Mouse (Mus musculus) left cerebral cortex, postnatal 25 days (tissue): ENCODE results near the gene BC035947. TPM values are rescaled to one million over a fixed set of nuclear protein-coding genes. Genes with fewer than 3 reads are reported as not detected.
"Not testable (repeated sequence)": the region's sequence is repeated elsewhere in the genome, so short reads cannot be mapped to it uniquely, and the experiment has no call there.

Experiments used
- DNase-seq, 2 experiments: peaks; one replicate each; pipeline ENCODE4 v3.0.0; 2022; ENCODE audit warnings: low spot score in 2 of 2, mixed read lengths in 1 of 2
- intact Hi-C: fragments of 180-260 bp; cut with DNase I; formaldehyde crosslinking; loops from one replicate; pipeline ENCODE4 v1.15.1; 2025
- total RNA-seq, 2 experiments: library from RNA; stranded (reverse); gene quantifications; 2 replicates each; pipeline ENCODE4 v1.2.3; 2021

Gene BC035947
- under 1 TPM; 0.21 to 0.71 TPM for total RNA-seq

DNA sequence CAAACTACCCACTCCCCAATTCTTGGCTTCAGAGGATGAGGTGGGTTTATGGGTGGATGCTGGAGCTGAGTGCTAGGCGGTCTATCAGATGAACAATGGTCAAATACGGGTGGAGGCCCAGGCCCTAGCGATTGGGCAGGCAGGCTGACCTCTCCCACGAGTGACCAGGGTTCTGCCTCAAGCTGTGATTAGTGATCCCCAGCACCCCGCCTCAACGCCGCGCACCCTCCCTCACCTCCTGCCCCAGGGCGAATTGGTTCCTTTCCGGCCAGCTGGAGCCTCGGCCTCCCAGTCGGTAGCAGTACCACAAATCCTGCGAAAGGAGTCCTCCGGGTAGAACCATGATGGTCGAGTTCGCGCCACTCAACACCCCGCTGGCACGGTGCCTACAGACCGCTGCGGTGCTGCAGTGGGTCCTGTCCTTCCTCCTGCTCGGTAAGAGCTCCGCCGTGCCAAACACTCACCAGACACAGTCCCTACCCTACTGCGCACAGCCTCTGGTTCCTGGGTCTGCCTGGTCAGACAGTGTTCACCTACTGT lies at the start of gene BC035947:
Gene BC035947 (minus strand): TSS at position 538 of the 540 bp plus-strand sequence.
- DNase-seq: no peak
- intact Hi-C loops: no loop called here

DNA sequence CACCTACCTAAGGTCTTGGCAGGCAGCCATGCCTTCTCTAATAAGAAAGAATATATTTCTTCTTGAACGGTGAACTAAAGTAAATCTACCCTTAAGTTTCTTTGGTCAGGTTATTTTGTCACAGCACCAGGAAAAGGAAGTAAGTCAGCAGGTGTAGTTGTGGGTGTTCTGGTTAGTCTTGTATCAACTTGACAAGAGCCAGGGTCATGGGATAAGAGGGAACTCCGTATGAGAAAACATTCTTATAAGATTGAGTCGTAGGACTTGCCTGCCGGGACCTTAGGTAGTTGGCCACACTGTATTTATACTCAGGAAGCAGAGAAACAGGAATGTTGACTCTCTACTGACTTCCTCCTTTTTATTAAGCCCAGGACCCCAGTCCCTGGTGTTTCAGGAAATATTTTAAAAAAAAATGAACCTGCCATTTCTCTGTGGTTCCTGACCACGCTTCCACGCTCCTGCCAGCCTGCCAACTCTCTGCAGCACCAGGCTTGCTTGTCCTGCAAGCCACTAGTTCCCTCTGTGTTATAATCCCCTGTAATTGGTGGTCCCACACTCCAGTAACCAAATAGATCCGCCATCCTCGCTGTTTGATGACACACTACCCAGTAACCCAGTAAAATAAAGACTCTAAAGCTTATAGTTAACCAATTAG lies 42.2 kb upstream of the BC035947 start:
- intact Hi-C loops: no loop called here
- no peak for DNase-seq

DNA sequence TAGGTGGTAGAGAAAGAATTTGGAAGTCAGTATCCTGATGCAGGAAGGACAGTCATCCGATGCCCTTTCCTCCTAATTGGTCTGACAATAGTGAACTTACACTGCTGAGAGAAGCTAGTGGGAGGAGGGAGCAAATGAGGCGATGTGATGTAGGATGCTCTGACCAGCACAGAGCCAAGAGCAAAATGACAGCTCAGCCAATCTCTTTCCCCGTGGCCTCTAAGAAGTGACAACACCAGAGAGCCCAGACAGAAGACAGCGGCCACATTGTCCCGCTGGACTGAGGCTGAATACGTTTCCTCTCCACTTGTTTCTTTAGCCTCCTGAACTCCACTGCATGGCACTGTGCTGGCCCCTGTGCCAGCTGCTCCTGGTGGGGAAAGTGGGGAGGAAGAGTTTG lies 37.0 kb upstream of the BC035947 start:
- intact Hi-C loops: no loop called here
- DNase-seq: peak in 1 of 2 experiments; percentile 14

DNA sequence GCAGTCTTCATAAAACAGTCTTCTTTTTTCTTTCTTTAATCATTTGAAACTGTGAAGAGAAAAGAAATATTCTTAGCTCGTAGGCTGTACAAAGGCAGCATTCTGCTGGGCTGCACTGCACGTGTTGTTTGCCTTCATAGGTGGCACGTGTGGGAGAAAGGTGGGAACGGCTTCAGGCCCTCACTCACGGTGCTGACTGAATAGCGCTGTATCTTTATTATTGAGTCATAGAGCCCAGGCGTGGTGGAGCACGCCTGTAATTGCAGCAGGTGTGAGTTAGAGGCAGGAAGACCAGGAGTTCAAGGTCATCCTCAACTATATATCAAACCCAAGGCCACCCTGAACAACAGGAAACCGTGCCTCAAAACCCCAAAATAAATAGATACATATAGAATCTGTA lies 34.3 kb upstream of the BC035947 start:
- intact Hi-C loops: no loop called here
- no peak for DNase-seq

DNA sequence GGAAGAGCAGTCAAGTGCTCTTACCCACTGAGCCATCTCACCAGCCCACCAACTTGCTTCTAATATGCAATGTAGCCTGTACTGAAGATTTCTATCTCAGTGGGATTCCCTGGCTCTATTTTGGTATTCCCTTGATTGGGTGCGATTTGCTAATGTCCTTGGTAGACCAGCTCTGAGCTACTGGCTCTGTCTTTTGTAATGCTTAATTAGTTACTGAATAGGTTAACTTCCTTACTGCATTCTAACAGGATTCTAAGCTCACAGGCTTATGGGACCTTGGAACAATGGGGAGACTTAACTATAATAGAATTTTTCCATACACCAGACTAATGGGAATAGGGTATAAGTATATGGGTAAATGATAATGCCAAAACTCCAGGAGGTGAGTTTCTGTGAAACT lies 31.7 kb upstream of the BC035947 start:
- DNase-seq, intact Hi-C loops: not testable (repeated sequence)

DNA sequence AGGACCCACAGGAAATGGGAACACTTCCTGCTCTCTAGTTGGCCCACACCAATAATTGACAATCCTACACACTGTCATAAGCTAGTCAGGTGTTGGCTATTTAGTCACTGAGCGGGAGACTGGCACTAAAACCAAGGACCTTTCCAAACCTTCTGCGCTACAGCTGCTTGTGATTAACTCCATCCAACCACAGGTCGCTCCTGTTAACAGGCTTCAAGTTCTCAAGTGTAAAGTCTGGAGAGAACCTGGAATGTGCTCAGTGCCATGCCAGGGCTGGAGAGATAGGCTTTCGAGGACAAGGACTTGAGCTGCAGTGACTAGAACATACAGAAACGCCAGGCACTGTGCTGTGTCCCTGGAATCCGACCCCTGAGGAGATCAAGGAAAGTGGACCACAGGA lies 27.2 kb upstream of the BC035947 start:
- intact Hi-C loops: loop anchor here (5.0 kb wide), 1 partner anchor 63 kb away; no protein-coding TSS in a partner anchor
- DNase-seq: no peak

DNA sequence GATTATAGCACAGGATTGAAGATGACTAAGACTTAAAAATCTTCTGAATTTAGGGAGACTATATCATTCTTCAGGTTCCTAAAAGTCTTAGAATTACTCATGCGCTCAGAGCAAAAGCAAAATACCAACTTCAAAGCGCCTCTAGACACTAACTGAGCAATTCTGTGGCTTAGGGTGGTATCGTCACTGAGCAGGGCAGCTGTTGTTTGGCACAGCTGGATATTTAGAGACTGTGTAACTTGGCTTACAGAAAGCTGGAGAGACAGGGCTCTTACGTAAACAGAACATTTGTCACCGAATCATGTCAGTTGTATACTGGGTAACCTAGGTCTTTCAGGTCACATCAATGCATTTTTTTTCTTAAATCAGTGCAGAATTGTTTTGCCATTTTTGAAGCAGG lies 26.4 kb upstream of the BC035947 start:
- DNase-seq: peak in 1 of 2 experiments; percentile 23
- intact Hi-C loops: loop anchor here (5.0 kb wide), 1 partner anchor 64 kb away; no protein-coding TSS in a partner anchor

DNA sequence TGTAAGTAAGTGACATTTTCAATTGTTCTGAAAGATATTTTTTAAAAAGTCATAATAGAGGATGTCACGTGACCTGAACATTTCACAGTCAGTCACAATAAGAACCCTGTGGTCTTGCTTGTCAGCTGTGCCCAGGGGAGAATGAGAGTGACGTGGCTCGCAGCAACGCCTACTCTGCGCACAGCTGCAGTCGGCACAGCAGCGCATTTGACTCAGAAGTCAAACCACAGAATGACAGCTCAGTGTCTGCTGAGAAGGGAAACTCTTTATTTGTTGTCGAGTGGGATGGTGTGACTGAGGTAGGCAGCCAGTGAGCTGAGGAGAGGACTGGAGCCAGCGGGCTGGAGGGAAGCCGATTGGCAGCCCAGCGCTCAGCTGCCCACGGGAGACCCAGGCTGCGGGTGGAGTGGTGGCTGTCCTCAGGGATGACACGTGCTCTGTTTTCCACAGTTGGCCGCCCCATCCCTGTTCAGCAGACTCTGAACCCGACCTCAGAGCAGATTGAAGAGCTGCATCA lies 25.6 kb upstream of the BC035947 start:
- intact Hi-C loops: loop anchor here (1.0 to 5.0 kb wide), 3 partner anchors 65 to 147 kb away; partner anchors contain the start of gene Acsl3
- DNase-seq: peak; percentile 82 to 96

DNA sequence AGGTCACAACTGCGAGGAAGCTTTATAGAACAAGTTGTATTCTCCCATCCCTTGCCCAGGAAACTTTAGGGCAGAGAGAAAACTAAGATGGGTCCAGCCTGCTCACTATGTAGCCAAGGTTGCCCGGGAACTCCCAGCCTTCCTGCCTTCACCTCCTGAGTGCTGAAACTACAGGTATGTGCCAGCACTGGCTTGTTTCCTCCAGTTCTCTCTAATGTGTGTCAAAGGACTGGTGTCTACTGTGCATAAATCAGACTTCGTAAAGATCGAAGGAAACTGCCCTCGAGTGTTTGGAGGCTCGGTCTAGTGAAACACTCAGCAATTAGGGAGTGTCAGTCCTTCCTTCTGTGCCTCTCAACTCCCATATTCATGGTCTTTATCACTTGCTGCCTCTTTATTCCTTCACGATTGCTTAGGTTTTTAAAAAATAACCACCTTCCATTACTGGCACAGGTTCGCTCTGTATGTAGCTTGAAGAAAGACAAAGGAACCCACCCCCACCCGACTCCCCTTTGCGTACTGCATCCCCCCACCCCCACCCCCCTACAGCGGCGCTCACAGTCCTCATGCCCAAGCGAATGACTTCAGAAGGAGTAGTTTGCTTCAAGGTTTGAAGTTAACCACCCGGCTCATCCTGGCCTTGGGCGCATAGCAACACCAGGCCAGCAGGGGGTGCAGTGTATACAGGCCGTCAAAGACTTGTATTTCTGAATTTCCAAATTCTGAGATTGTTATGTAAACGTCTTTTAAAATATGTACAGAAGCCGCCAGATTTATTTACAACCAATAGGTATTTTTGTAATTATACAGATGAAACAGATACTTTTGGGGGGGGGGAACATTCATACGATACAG lies 24.6 kb upstream of the BC035947 start:
- intact Hi-C loops: loop anchor here (1.0 to 5.0 kb wide), 3 partner anchors 66 to 148 kb away; partner anchors contain the start of gene Acsl3
- peak; percentile 81 to 92 for DNase-seq

DNA sequence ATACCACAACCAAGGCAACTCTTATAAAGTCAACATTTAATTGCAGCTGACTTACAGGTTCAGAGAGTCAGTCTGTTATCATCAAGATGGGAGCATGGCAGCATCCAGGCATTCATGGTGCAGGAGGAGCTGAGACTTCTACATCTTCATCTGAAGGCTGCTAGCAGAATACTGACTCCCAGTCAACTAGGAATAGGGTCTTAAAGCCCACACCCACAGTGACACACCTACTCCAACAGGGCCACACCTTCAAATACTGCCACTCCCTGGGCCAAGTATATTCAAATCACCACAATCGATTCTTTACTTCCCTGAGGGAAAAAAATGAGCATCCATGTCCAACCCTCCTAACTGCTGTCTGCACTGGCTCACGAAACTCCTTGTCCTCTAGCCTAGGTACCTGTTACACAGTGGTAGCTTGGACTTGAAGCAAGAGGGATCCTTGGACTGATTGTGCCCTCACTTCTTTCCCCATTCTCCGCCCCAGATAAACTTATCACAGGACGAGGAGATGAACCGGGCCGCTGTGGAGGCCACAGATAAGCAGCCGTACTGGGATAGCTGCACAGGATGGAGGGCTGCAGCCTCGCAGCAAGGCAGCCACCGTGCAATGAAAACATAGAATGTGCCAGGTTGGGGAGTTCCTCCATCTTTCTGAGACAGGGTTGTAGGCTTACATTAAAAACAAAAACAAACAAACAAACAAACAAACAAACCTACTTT lies 22.6 kb upstream of the BC035947 start:
- intact Hi-C loops: loop anchor here (5.0 kb wide), 1 partner anchor 68 kb away; no protein-coding TSS in a partner anchor
- DNase-seq: no peak

DNA sequence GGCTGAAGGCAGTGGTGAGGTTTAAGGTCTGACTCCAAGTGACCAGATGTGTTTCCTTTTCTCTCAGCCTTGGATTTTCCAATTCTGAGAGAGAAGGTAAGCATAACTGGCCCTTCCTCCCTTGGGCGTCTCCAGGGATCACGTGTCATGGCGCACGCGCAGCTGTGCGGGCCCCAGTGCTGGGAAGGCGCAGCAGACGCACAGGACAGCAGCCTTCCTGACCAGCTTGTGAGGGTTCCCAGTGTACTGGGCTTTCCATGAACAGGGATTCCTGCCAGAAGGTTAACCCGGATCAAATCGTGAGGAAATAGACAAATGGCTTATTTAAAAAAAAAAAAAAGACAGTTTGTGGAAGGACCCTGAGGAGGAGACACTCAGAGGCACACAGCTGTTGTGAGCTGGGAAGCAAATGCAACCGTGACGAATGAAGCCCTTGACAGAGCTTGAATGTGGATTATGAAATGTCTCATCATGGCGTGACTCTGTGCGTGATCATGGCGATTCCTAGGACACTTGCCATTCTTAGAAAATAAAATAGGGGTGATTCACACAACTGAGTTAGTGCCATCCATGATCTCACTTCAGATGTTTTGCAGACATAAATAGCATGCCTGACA lies 20.3 kb upstream of the BC035947 start:
- intact Hi-C loops: no loop called here
- DNase-seq: peak in 1 of 2 experiments; percentile 50

DNA sequence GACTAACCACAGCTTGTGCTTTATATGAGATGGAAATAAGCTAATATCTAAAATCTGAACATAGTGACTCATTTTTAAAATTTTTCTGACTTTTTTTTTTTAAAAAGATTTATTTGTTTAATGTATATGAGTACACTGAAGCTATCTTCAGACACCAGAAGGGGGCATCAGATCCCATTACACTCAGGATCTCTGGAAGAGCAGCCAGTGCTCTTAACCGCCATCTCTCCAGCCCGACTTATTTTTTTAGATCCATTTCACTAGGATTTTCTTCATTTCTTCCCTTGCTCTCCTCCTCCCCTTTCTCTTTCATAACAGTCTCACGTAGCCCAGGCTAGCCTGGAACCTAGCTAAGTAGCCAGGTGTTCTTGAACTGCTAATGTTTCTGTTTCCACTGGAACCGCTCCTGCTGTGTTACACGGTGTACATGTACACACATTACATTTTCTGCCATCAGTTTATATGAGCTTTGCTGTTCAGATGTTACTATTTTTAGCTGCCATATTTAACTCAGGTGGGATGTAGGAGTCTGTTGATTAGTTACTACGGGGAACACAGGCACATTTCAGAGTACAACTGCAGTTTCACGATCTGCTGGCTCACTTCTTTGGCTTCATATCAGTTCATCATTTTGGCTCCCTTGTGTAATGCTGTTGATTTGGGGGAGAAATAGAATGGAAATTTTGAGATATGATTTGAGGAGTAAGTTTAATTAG lies 18.7 kb upstream of the BC035947 start:
- DNase-seq: peak in 1 of 2 experiments; percentile 14
- intact Hi-C loops: no loop called here

DNA sequence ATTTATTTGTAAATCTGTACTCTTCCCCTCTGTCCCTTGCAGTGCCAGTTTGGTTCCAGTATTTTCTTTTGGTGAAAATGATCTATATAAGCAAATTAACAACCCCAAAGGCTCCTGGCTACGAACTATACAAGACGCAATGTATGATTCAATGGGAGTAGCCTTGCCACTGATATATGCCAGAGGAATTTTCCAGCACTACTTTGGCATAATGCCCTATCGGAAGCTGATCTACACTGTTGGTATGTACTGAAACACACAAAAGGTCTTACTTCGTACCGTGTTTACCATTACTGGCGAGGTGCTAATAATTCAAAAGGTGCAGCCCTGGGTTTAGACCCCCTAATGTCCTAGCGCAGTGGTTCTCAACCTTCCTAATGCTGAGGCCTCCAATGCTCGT lies 17.1 kb upstream of the BC035947 start:
- intact Hi-C loops: no loop called here
- DNase-seq: no peak

DNA sequence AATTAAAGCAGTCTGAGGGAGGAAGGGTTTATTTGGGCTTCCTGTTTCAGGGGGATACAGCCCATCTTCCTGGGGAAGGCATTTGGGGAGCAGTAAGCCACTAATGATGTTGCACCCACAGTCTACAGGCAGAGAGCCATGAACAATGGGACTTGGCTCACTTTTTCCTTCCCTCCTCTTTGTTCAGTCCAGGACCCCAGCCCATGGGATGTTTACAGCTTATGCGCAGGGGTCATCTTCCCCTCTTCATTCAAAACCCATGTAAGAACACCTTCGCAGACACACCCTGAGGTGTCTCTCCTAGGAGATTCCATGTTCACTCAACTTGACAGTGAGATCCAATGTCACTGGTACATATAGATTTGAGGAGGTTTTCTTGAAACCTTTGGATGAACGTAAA lies 16.4 kb upstream of the BC035947 start:
- no peak for DNase-seq
- intact Hi-C loops: no loop called here

DNA sequence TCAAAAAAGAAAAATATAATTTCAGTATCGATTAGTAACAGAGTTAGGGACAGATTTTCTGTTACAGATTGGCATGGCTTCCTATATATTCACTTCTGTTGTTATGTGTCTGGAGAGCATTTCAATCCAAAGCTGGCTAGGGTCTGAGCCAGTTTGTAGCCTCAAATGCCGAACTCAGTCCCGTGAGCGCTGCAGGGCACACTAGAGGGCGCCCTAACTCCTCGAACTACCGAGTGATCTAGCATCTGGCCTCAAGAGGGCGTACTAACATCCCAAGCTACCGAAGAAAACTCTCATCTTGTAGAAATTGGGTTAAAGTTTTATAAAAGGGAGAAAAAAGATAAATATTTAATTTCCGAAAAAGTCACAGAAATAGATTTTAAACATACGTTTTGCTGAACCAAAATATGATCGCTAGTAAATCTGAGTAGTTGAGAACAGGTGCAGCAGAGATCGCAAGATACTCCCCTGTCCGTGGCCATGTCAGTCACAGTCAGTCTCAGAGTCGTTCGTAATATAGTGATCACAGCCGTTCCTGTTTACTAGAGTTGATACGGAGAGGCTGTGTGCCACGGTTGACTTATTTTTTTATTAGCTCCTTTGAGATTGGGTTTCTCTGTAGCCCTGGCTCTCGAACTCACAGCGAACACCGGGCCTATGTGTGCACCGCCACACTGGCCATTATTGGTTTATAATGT lies 13.4 kb upstream of the BC035947 start:
- peak; percentile 67 to 78 for DNase-seq
- intact Hi-C loops: loop anchor here (2.0 kb wide), 1 partner anchor 1115 kb away; no protein-coding TSS in a partner anchor

DNA sequence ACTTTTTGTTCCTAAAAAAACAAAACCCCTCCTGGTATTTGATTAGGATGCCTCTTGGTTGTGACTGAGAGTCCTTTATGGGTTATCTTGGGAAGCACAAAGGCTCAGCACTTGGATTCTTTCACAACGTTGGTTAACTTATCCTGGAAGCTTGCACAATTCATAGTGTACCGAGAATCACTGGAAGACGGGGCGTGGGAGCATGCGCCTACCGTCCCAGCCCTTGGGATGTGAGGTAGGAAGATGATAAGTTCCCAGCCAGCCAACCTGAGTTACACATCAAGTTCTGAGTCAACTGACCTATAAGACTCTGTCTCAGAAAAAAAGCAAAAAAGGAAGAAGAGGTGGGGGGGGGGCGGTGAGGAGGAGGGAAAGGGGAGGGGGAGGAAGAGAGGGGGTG lies 6.9 kb upstream of the BC035947 start:
- intact Hi-C loops: no loop called here
- peak in 1 of 2 experiments; percentile 5 for DNase-seq

DNA sequence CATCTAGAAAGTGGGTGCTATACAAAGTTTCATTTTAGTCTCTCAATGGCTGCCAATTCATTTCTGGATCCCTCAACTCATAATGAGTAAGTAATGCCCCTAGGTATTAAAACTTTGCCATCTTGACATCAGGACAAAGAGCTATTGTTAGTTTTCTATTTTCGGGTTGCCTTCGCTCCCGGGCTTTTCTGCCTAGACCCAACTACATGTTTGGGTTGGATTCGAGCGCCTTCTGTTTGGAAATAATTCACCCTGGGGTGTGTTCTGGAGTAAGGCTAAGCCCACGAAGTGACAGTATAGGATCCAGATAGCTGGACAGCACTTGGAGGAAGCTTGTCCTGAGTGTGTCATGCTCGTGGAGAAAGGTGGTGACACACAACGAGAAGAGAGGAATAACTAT lies 798 bp upstream of the BC035947 start:
- no peak for DNase-seq
- intact Hi-C loops: no loop called here

DNA sequence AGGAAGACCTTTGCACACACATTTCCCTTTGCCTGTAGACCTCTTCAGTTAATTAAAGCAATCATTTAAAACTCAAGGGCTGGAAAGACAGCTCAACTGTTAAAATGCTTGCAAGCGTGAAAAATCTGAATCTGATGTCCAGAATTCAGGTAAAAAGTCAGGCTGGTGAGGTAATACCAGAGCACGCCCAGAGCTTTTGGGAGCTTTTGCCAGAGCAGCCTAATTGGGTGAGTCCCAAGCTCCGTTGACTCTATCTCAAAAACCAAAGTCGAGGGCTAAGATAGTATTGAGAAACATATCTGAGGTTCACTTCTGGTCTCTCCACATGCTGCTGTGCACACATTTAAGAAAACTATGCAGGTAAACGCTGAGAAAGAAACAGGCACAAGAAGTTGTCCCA lies 1.1 kb downstream of the BC035947 start, which contains the start of gene Mogat1:
Gene Mogat1 (plus strand): TSS at position 130 of the 400 bp plus-strand sequence.
- intact Hi-C loops: no loop called here
- no peak for DNase-seq
